Mouse (Mus musculus): ENCODE measurements around the gene Tmc2.

DNA sequence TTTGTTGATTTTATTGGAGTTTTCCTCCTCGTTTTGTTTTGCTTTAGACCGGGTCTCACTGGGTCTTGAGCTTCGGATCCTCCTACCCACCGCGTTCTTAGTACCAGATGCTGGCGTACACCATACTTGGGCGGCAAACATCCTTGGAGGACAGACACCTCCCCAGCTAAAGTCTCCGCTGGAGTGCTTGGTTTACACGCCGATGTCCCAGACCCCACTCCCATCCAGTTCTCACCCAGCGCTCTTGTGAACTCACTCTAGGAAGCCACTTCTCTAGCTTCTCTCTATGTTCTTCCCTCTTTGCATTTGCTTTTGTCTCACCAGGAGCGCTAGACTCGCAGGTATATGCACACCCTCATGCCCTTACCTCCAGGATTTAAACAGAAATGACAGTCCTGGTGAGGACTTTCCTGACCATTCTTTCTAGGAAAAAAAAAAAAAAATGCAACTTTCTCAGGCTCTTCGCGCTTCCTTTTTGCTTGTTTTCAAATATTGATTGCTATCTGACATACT lies 15.4 kb upstream of the Tmc2 start:
- TF ChIP-seq CTCF (IDR thresholded peaks at IDR 0.05; ENCODE audit: low read depth) (no peak), EP300 (IDR thresholded peaks at IDR 0.05; ENCODE audit: low read depth) (no peak)
